Mouse (Mus musculus): Measurements from ENCODE around the gene Ccdc63.

Gene Ccdc63

GRCm38 (mm10) chr5:122115266-122115763 lies 25.3 kb downstream of the Ccdc63 start:
- DNase-seq, result no peak

- DNase-seq, result peak; percentile 61 to 75
These were observed 26.4 kb downstream of the Ccdc63 start for GRCm38 (mm10) chr5:122114176-122114575.

- no peak for DNase-seq
These were observed 27.2 kb downstream of the Ccdc63 start for GRCm38 (mm10) chr5:122113450-122113849.

GRCm38 (mm10) chr5:122111933-122112248 lies 28.7 kb downstream of the Ccdc63 start:
- DNase-seq, result no peak

- DNase-seq, result no peak
These were observed 29.3 kb downstream of the Ccdc63 start for GRCm38 (mm10) chr5:122111091-122111932.

- DNase-seq, result no peak
These were observed 30.0 kb downstream of the Ccdc63 start for GRCm38 (mm10) chr5:122110625-122111024.

- DNase-seq, result no peak
These were observed 31.1 kb downstream of the Ccdc63 start for GRCm38 (mm10) chr5:122109325-122110060.

GRCm38 (mm10) chr5:122108104-122108503 lies 32.5 kb downstream of the Ccdc63 start:
- no peak for DNase-seq

- DNase-seq, result no peak
These were observed 34.4 kb downstream of the Ccdc63 start for GRCm38 (mm10) chr5:122106212-122106611.

- no peak for DNase-seq
These were observed 35.6 kb downstream of the Ccdc63 start for GRCm38 (mm10) chr5:122104981-122105380.

GRCm38 (mm10) chr5:122104201-122104600 lies 36.4 kb downstream of the Ccdc63 start:
- DNase-seq, result peak; percentile 22 to 45

- DNase-seq, result no peak
These were observed 37.5 kb downstream of the Ccdc63 start for GRCm38 (mm10) chr5:122103075-122103474.

GRCm38 (mm10) chr5:122102476-122103050 lies 38.1 kb downstream of the Ccdc63 start:
- DNase-seq, result no peak

- no peak for DNase-seq
These were observed 46.2 kb downstream of the Ccdc63 start for GRCm38 (mm10) chr5:122094439-122094838.

- DNase-seq, result no peak
These were observed 46.9 kb downstream of the Ccdc63 start for GRCm38 (mm10) chr5:122093734-122094133.

GRCm38 (mm10) chr5:122092794-122093193 lies 47.8 kb downstream of the Ccdc63 start:
- DNase-seq, result no peak

GRCm38 (mm10) chr5:122091070-122091469 lies 49.6 kb downstream of the Ccdc63 start:
- peak; percentile 50 to 60 for DNase-seq

GRCm38 (mm10) chr5:122089664-122090063 lies 51.0 kb downstream of the Ccdc63 start:
- no peak for DNase-seq

GRCm38 (mm10) chr5:122088917-122089316 lies 51.7 kb downstream of the Ccdc63 start:
- DNase-seq, result peak; percentile 84 to 88

GRCm38 (mm10) chr5:122086121-122086520 lies 54.5 kb downstream of the Ccdc63 start:
- DNase-seq, result no peak

- no peak for DNase-seq
These were observed 55.3 kb downstream of the Ccdc63 start for GRCm38 (mm10) chr5:122085291-122085690.

GRCm38 (mm10) chr5:122084470-122084869 lies 56.2 kb downstream of the Ccdc63 start:
- DNase-seq, result no peak

- no peak for DNase-seq
These were observed 57.3 kb downstream of the Ccdc63 start for GRCm38 (mm10) chr5:122083282-122083681.

- DNase-seq, result no peak
These were observed 59.2 kb downstream of the Ccdc63 start for GRCm38 (mm10) chr5:122081471-122081870.

Data from cerebellum, adult 18-20 months (tissue).